Mouse (Mus musculus): ENCODE data around the gene Spi1. TPM values are rescaled to one million over a fixed set of nuclear protein-coding genes. Genes with fewer than 3 reads are reported as not detected.

The Spi1 gene
- polyA plus RNA-seq, 1 experiment from 2014 or later: 2.4 TPM

GRCm38 (mm10) chr2:91085494-91086391 is 3.6 kb downstream of the Spi1 start:
- H3K27me3 ChIP-seq: no peaks in the 10 kb centered on the region
- H3K4me2 ChIP-seq (replicated peaks): no peak overlapping the region
- WGBS: 87% methylated on average over 14 of the region's 14 CpGs
- H3K36me3 ChIP-seq: no peaks in the 10 kb centered on the region
- H3K27ac ChIP-seq (replicated peaks): no peak overlapping the region
- no peaks in the 10 kb centered on the region for H3K4me1 ChIP-seq
- ATAC-seq (replicated peaks): no peak
- no peaks in the 10 kb centered on the region for H3K9me3 ChIP-seq
- H3K9ac ChIP-seq (replicated peaks): no peak overlapping the region
- H3K4me3 ChIP-seq: no peak overlapping the region

DNA sequence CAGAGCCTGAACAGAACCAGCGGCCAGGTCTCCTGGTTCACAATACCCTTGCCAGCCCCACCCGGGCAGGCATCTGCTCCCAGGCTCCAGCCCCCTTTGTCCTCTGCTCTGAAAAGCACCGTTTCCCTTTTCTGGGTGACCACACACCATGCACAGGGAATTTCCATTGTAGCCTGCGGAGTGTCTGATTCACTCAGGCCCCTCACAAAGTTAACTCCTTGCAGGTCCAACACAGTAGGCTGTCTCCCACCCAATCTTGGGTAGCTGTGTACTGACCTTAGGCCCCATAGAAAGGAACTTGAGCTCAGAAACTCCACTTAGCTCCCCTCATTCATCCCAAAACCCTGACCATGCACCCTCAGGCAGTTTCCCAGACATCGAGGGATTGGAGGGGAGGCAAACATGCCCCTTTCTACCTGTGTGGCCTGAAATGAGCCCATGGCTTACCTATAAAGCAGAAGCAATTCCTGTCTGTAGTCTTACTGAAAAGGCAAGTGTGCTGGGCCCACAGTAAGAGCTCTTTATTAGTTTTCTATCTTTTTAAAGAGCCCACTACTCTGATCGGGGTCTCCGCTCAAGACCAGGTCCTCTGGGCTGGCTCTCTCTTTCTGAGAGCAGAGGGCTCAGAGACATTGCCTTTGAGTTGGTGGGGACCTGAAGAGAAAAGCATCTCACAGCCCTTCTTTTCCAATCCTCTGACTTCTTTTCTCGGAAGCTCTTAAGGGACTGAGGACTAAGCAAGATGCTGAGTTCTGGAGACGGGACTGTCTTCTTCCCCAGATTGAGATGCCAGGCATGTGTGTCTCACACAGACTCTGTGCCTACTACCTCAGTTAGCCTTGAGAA is 4.4 kb downstream of the Spi1 start:
- H3K4me1 ChIP-seq: no peaks in the 10 kb centered on the region
- no peaks in the 10 kb centered on the region for H3K9me3 ChIP-seq
- H3K27me3 ChIP-seq: no peaks in the 10 kb centered on the region
- H3K9ac ChIP-seq (replicated peaks): no peak overlapping the region
- H3K4me3 ChIP-seq: no peak overlapping the region
- WGBS: 50% methylated on average over 9 of the region's 9 CpGs
- ATAC-seq (replicated peaks): no peak
- no peak overlapping the region for H3K27ac ChIP-seq (replicated peaks)
- no peaks in the 10 kb centered on the region for H3K36me3 ChIP-seq
- no peak overlapping the region for H3K4me2 ChIP-seq (replicated peaks)

- Histone ChIP-seq H3K36me3 (no peaks in the 10 kb centered on the region), H3K9me3 (no peaks in the 10 kb centered on the region), H3K4me1 (no peaks in the 10 kb centered on the region), H3K27me3 (no peaks in the 10 kb centered on the region), H3K4me2 (replicated peaks) (no peak overlapping the region), H3K4me3 (no peak overlapping the region), H3K9ac (replicated peaks) (no peak overlapping the region), H3K27ac (replicated peaks) (no peak overlapping the region)
- no peak for ATAC-seq (replicated peaks)
- WGBS: 87% methylated on average over 9 of the region's 9 CpGs
These were observed 5.3 kb downstream of the Spi1 start for GRCm38 (mm10) chr2:91087453-91087852.

DNA sequence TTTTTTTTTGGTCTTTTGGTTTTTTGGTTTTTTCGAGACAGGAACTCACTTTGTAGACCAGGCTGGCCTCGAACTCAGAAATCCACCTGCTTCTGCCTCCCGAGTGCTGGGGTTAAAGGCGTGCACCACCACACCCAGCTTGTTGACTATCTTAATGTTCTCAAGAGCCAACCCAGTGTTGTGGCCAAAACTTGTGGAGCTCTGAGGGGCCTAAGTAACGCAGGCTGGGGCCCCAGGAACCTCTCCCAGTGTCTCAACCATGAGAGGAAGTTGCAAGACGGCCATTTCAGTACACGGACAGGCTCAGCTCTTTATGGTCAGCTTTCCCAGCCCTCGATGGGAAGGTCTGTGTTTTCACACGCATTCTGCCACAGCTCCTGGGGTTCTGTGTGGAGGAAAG is 6.8 kb downstream of the Spi1 start:
- Histone ChIP-seq H3K4me3 (no peak overlapping the region), H3K4me1 (no peaks in the 10 kb centered on the region), H3K36me3 (no peaks in the 10 kb centered on the region), H3K27ac (replicated peaks) (no peak overlapping the region), H3K27me3 (no peaks in the 10 kb centered on the region), H3K4me2 (replicated peaks) (no peak overlapping the region), H3K9me3 (no peaks in the 10 kb centered on the region), H3K9ac (replicated peaks) (no peak overlapping the region)
- 84% methylated on average over 9 of the region's 9 CpGs for WGBS
- no peak for ATAC-seq (replicated peaks)

GRCm38 (mm10) chr2:91090208-91090607 is 8.0 kb downstream of the Spi1 start:
- Histone ChIP-seq H3K9me3 (no peaks in the 10 kb centered on the region), H3K4me3 (no peak overlapping the region)
- 80% methylated on average over 6 of the region's 6 CpGs for WGBS

DNA sequence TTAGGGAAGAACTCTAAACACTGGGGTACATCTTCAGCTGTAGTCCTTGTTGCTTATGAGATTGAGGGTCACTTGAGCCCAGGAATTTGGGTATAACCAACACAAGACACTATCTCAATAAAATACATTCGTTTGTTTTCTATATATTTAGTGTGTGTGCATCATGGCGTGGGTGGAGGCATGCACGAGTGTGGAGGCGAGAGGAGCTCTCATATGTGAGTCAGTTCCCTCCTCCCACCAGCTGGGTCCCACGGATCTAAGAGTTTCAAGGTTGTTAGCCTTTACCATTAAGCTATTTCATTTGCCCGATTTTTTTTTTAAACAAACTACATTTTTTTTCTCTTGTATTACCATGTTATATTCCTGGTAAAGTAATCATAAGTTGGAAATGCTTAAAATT is 8.6 kb downstream of the Spi1 start:
- Histone ChIP-seq H3K27ac (replicated peaks) (no peak overlapping the region), H3K36me3 (no peaks in the 10 kb centered on the region), H3K4me1 (no peaks in the 10 kb centered on the region), H3K9ac (replicated peaks) (no peak overlapping the region), H3K4me2 (replicated peaks) (no peak overlapping the region), H3K27me3 (no peaks in the 10 kb centered on the region), H3K4me3 (no peak overlapping the region), H3K9me3 (no peaks in the 10 kb centered on the region)
- no peak for ATAC-seq (replicated peaks)
- WGBS: 80% methylated on average over 6 of the region's 6 CpGs

More at GRCm38 (mm10) chr2:91090208-91090607, 8.0 kb downstream of the Spi1 start:
- H3K4me1 ChIP-seq: no peaks in the 10 kb centered on the region
- H3K4me2 ChIP-seq (replicated peaks): no peak overlapping the region
- H3K27ac ChIP-seq (replicated peaks): no peak overlapping the region
- H3K36me3 ChIP-seq: no peaks in the 10 kb centered on the region
- ATAC-seq (replicated peaks): no peak
- H3K9ac ChIP-seq (replicated peaks): no peak overlapping the region
- no peaks in the 10 kb centered on the region for H3K27me3 ChIP-seq

- H3K27ac ChIP-seq (replicated peaks): no peak overlapping the region
- no peaks in the 10 kb centered on the region for H3K27me3 ChIP-seq
- no peaks in the 10 kb centered on the region for H3K9me3 ChIP-seq
- no peaks in the 10 kb centered on the region for H3K36me3 ChIP-seq
- H3K4me3 ChIP-seq: no peak overlapping the region
- 79% methylated on average over 14 of the region's 14 CpGs for WGBS
- H3K4me1 ChIP-seq: no peaks in the 10 kb centered on the region
- no peak overlapping the region for H3K9ac ChIP-seq (replicated peaks)
- ATAC-seq (replicated peaks): no peak
- H3K4me2 ChIP-seq (replicated peaks): no peak overlapping the region
These were observed 14.3 kb downstream of the Spi1 start for GRCm38 (mm10) chr2:91096524-91096923.

GRCm38 (mm10) chr2:91097015-91097414 is 14.8 kb downstream of the Spi1 start:
- Histone ChIP-seq H3K9me3 (no peaks in the 10 kb centered on the region), H3K4me2 (replicated peaks) (no peak overlapping the region), H3K27ac (replicated peaks) (no peak overlapping the region), H3K36me3 (no peaks in the 10 kb centered on the region), H3K27me3 (no peaks in the 10 kb centered on the region), H3K9ac (replicated peaks) (no peak overlapping the region), H3K4me1 (no peaks in the 10 kb centered on the region), H3K4me3 (no peak overlapping the region)
- no peak for ATAC-seq (replicated peaks)
- WGBS: 87% methylated on average over 10 of the region's 10 CpGs

- WGBS: 81% methylated on average over 2 of the region's 2 CpGs
- H3K4me3 ChIP-seq: no peak overlapping the region
- no peak for ATAC-seq (replicated peaks)
- H3K27me3 ChIP-seq: no peaks in the 10 kb centered on the region
- H3K27ac ChIP-seq (replicated peaks): no peak overlapping the region
- H3K36me3 ChIP-seq: no peaks in the 10 kb centered on the region
- H3K9ac ChIP-seq (replicated peaks): no peak overlapping the region
- no peaks in the 10 kb centered on the region for H3K9me3 ChIP-seq
- H3K4me1 ChIP-seq: no peaks in the 10 kb centered on the region
- H3K4me2 ChIP-seq (replicated peaks): no peak overlapping the region
These were observed 16.0 kb downstream of the Spi1 start for GRCm38 (mm10) chr2:91098156-91098555.

- Histone ChIP-seq H3K4me1 (no peaks in the 10 kb centered on the region), H3K27me3 (no peaks in the 10 kb centered on the region), H3K36me3 (no peaks in the 10 kb centered on the region), H3K9ac (replicated peaks) (no peak overlapping the region), H3K27ac (replicated peaks) (no peak overlapping the region), H3K4me3 (no peak overlapping the region), H3K4me2 (replicated peaks) (no peak overlapping the region), H3K9me3 (no peaks in the 10 kb centered on the region)
- peak; percentile 85 for ATAC-seq (replicated peaks)
- WGBS: 5% methylated on average over 7 of the region's 7 CpGs
These were observed 19.0 kb downstream of the Spi1 start for GRCm38 (mm10) chr2:91101124-91101740.

DNA sequence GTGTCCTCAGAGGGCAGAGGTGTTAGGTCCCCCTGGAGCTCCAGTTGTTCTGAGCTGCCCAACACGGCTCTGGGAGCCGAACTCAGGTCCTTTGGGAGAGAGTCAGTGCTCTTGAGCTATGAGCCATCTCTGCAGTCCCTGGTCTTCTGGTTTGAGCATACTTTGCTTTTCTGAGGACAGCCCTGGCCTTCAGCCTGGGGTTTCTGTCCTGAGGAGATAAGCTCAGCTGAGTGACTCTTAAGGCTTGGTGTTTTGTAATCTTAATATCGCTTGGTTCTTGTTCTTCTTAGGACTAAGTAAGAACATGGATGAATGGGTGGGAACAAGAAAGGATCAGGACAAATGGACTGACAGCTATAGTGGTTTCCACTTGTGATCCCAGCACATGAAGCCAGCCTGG is 26.0 kb downstream of the Spi1 start:
- no peaks in the 10 kb centered on the region for H3K27me3 ChIP-seq
- no peak for ATAC-seq (replicated peaks)
- no peak overlapping the region for H3K4me2 ChIP-seq (replicated peaks)
- no peaks in the 10 kb centered on the region for H3K4me1 ChIP-seq
- H3K9ac ChIP-seq (replicated peaks): no peak overlapping the region
- WGBS: 85% methylated on average over 3 of the region's 3 CpGs
- H3K27ac ChIP-seq (replicated peaks): no peak overlapping the region
- no peaks in the 10 kb centered on the region for H3K36me3 ChIP-seq
- no peak overlapping the region for H3K4me3 ChIP-seq
- H3K9me3 ChIP-seq: no peaks in the 10 kb centered on the region

GRCm38 (mm10) chr2:91109241-91109640 is 27.1 kb downstream of the Spi1 start:
- Histone ChIP-seq H3K4me1 (no peaks in the 10 kb centered on the region), H3K9ac (replicated peaks) (no peak overlapping the region), H3K9me3 (no peaks in the 10 kb centered on the region), H3K27me3 (no peaks in the 10 kb centered on the region), H3K36me3 (no peaks in the 10 kb centered on the region), H3K4me2 (replicated peaks) (no peak overlapping the region), H3K4me3 (no peak overlapping the region), H3K27ac (replicated peaks) (no peak overlapping the region)
- ATAC-seq (replicated peaks): no peak
- 85% methylated on average over 5 of the region's 5 CpGs for WGBS

All from forebrain, embryonic 15.5 days (tissue).